Mouse (Mus musculus): ENCODE measurements at regions not wholly inside any gene's neighbourhood (a gene's known extent, or its start where the extent isn't known, plus 50 kb on each side); places are given as distances from the start of the nearest gene placed in this dataset.

GRCm38 (mm10) chr12:107067346-107067745 is 421.1 kb upstream of the 3110018I06Rik start:
- Histone ChIP-seq H3K4me3 (no peak overlapping the region), H3K36me3 (replicated peaks) (no peaks in the 10 kb centered on the region), H3K27ac (no peak overlapping the region), H3K9me3 (peaks cover 5% of the 10 kb centered on the region; the same call in 1 of the 2 replicates), H3K27me3 (ENCODE audit: poor library complexity, severe bottlenecking) (no peaks in the 10 kb centered on the region), H3K4me1 (no peaks in the 10 kb centered on the region)
- DNase-seq (ENCODE audit: extremely low spot score, low spot score) = no peak
- 88% methylated on average over 2 of the region's 2 CpGs for WGBS

DNA sequence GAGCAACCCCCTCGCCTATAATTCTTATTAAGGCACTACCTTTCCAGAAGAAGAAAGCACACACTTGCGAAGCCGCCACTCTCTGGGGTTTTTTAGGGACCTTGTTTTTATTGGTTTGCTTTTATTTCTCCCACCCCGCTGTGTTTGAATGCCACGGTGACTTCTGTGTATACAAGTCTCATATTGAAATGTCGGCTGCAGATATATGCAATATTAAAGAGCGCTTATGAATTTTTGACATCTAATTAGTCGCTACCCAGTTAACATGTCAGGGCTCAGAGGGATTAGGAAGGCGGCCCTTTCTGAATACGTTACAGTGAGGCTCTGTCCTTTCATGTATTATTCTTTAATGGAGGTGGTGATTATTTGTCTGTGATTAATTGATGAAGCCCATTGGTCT is 405.9 kb upstream of the 3110018I06Rik start:
- H3K36me3 ChIP-seq (replicated peaks) = no peaks in the 10 kb centered on the region
- 80% methylated on average over 10 of the region's 10 CpGs for WGBS

GRCm38 (mm10) chr12:107085058-107085905 is 403.1 kb upstream of the 3110018I06Rik start:
- Histone ChIP-seq H3K9me3 (no peaks in the 10 kb centered on the region), H3K36me3 (replicated peaks) (no peaks in the 10 kb centered on the region), H3K27ac (peak overlapping the region; percentile 77), H3K4me3 (no peak overlapping the region), H3K27me3 (ENCODE audit: poor library complexity, severe bottlenecking) (no peaks in the 10 kb centered on the region), H3K4me1 (peaks cover 50% of the 10 kb centered on the region)
- 49% methylated on average over 14 of the region's 14 CpGs for WGBS
- no peak for DNase-seq (ENCODE audit: extremely low spot score, low spot score)

More for the DNA sequence above, 405.9 kb upstream of the 3110018I06Rik start:
- Histone ChIP-seq H3K4me3 (no peak overlapping the region), H3K27ac (0 out of 2 replicates have a peak overlapping the region, but pooled peaks have one; percentile 6), H3K9me3 (no peaks in the 10 kb centered on the region), H3K27me3 (ENCODE audit: poor library complexity, severe bottlenecking) (no peaks in the 10 kb centered on the region; the same call in 1 of the 2 replicates), H3K4me1 (peaks cover 50% of the 10 kb centered on the region)
- no peak for DNase-seq (ENCODE audit: extremely low spot score, low spot score)

DNA sequence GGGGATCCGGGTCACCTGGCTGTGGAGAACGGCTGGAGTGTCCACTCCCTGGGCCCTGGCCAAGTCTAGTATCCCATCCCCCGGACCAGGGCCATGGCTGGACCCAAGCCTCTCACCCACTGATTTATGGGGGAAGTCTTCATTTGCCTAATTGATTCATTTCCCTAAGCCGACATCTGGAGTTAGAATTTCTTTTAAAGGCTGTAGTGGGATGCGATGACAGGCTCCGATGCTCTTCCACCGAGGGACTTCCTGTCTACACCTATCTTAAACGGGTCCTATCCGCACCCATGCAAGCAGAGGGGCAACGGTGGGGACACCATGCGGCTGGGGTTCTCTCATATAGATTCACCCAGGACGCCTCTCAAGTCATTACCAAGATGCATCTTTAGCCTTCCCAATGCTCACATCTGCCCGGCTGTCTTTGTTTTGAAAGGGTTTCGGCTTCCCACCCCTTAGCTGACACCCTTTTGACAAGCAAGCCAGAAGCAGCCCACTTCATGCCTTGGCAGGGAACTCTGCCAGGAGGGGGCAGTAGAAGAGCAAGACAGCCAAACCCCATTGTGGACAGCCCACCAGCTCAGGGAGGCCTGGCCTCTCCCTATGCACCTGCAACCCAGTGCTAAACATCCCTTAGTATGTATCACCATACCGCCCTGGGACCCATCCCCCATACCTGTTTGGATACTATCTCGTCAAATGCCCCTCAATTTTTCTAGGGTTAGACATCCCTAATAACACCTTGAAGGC is 402.4 kb upstream of the 3110018I06Rik start:
- DNase-seq (ENCODE audit: extremely low spot score, low spot score) = peak; percentile 66
- H3K27me3 ChIP-seq (ENCODE audit: poor library complexity, severe bottlenecking) = no peaks in the 10 kb centered on the region
- no peaks in the 10 kb centered on the region for H3K9me3 ChIP-seq
- 52% methylated on average over 16 of the region's 16 CpGs for WGBS
- H3K27ac ChIP-seq = 0 out of 2 replicates have a peak overlapping the region, but pooled peaks have one; percentile 40
- H3K4me3 ChIP-seq = no peak overlapping the region
- H3K4me1 ChIP-seq = peaks cover 50% of the 10 kb centered on the region
- no peaks in the 10 kb centered on the region for H3K36me3 ChIP-seq (replicated peaks)

- no peak overlapping the region for H3K27ac ChIP-seq
- 84% methylated on average over 3 of the region's 3 CpGs for WGBS
- no peaks in the 10 kb centered on the region for H3K36me3 ChIP-seq (replicated peaks)
- H3K9me3 ChIP-seq = no peaks in the 10 kb centered on the region
- H3K4me1 ChIP-seq = peaks cover 13% of the 10 kb centered on the region
- H3K4me3 ChIP-seq = no peak overlapping the region
- DNase-seq (ENCODE audit: extremely low spot score, low spot score) = no peak
- H3K27me3 ChIP-seq (ENCODE audit: poor library complexity, severe bottlenecking) = no peaks in the 10 kb centered on the region
Observed at GRCm38 (mm10) chr12:107092151-107092550, 396.3 kb upstream of the 3110018I06Rik start.

- no peak overlapping the region for H3K4me3 ChIP-seq
- 93% methylated on average over 13 of the region's 13 CpGs for WGBS
- H3K27me3 ChIP-seq (ENCODE audit: poor library complexity, severe bottlenecking) = no peaks in the 10 kb centered on the region
- H3K36me3 ChIP-seq (replicated peaks) = no peaks in the 10 kb centered on the region
- no peak for DNase-seq (ENCODE audit: extremely low spot score, low spot score)
- no peak overlapping the region for H3K27ac ChIP-seq
- peaks cover 13% of the 10 kb centered on the region for H3K4me1 ChIP-seq
- H3K9me3 ChIP-seq = no peaks in the 10 kb centered on the region
Observed at GRCm38 (mm10) chr12:107093326-107093725, 395.1 kb upstream of the 3110018I06Rik start.

GRCm38 (mm10) chr12:107095409-107095808 is 393.0 kb upstream of the 3110018I06Rik start:
- H3K27me3 ChIP-seq (ENCODE audit: poor library complexity, severe bottlenecking) = no peaks in the 10 kb centered on the region
- DNase-seq (ENCODE audit: extremely low spot score, low spot score) = peak; percentile 14
- H3K9me3 ChIP-seq = no peaks in the 10 kb centered on the region
- no peak overlapping the region for H3K4me3 ChIP-seq
- H3K27ac ChIP-seq = peak overlapping the region; percentile 11; the same call in 1 of the 2 replicates
- H3K4me1 ChIP-seq = peaks cover 13% of the 10 kb centered on the region
- H3K36me3 ChIP-seq (replicated peaks) = no peaks in the 10 kb centered on the region
- WGBS = 73% methylated on average over 6 of the region's 6 CpGs

- Histone ChIP-seq H3K36me3 (replicated peaks) (no peaks in the 10 kb centered on the region), H3K9me3 (no peaks in the 10 kb centered on the region), H3K27ac (no peak overlapping the region), H3K4me3 (no peak overlapping the region), H3K4me1 (0 out of 2 replicates have a peak, but pooled peaks cover 2% of the 10 kb centered on the region), H3K27me3 (ENCODE audit: poor library complexity, severe bottlenecking) (no peaks in the 10 kb centered on the region)
- no peak for DNase-seq (ENCODE audit: extremely low spot score, low spot score)
- WGBS = 67% methylated on average over 8 of the region's 8 CpGs
Observed at GRCm38 (mm10) chr12:107104570-107104969, 383.9 kb upstream of the 3110018I06Rik start.

GRCm38 (mm10) chr12:107105017-107105416 is 383.4 kb upstream of the 3110018I06Rik start:
- H3K4me3 ChIP-seq = no peak overlapping the region
- H3K9me3 ChIP-seq = no peaks in the 10 kb centered on the region
- no peak for DNase-seq (ENCODE audit: extremely low spot score, low spot score)
- no peaks in the 10 kb centered on the region for H3K36me3 ChIP-seq (replicated peaks)
- WGBS = 77% methylated on average over 11 of the region's 11 CpGs
- H3K27ac ChIP-seq = no peak overlapping the region
- H3K27me3 ChIP-seq (ENCODE audit: poor library complexity, severe bottlenecking) = no peaks in the 10 kb centered on the region
- H3K4me1 ChIP-seq = 0 out of 2 replicates have a peak, but pooled peaks cover 2% of the 10 kb centered on the region

GRCm38 (mm10) chr12:107111908-107112770 is 376.3 kb upstream of the 3110018I06Rik start:
- H3K4me3 ChIP-seq = no peak overlapping the region
- DNase-seq (ENCODE audit: extremely low spot score, low spot score) = no peak
- WGBS = 75% methylated on average over 18 of the region's 18 CpGs
- 0 out of 2 replicates have a peak overlapping the region, but pooled peaks have one; percentile 20 for H3K27ac ChIP-seq
- no peaks in the 10 kb centered on the region for H3K36me3 ChIP-seq (replicated peaks)
- peaks cover 11% of the 10 kb centered on the region for H3K4me1 ChIP-seq
- no peaks in the 10 kb centered on the region; the same call in 1 of the 2 replicates for H3K9me3 ChIP-seq
- no peaks in the 10 kb centered on the region for H3K27me3 ChIP-seq (ENCODE audit: poor library complexity, severe bottlenecking)

GRCm38 (mm10) chr12:107118364-107118763 is 370.1 kb upstream of the 3110018I06Rik start:
- Histone ChIP-seq H3K36me3 (replicated peaks) (no peaks in the 10 kb centered on the region), H3K9me3 (no peaks in the 10 kb centered on the region; the same call in 1 of the 2 replicates), H3K4me1 (peaks cover 13% of the 10 kb centered on the region), H3K27ac (no peak overlapping the region), H3K4me3 (no peak overlapping the region), H3K27me3 (ENCODE audit: poor library complexity, severe bottlenecking) (no peaks in the 10 kb centered on the region)
- no peak for DNase-seq (ENCODE audit: extremely low spot score, low spot score)
- 79% methylated on average over 3 of the region's 3 CpGs for WGBS

DNA sequence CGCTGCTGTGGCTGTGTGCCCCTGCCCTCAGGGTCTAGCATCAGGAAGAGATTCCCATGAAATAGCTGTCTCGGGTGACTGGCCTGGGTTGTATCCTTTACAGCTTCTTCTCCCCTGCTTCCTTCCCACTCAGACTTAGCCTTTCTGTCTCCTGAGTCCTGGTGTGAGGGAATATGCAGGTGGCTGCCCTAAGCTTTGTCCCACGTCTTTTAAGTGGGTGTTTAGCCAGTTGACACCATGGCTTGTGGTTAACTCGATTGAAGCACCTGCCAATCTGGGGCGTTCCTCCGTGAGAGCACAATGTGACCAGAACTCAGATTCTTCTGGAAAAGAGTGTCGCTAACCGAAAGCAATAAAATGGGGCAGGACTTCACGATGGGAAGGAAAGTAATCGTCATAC is 369.4 kb upstream of the 3110018I06Rik start:
- no peak for DNase-seq (ENCODE audit: extremely low spot score, low spot score)
- Histone ChIP-seq H3K36me3 (replicated peaks) (no peaks in the 10 kb centered on the region), H3K9me3 (no peaks in the 10 kb centered on the region), H3K27me3 (ENCODE audit: poor library complexity, severe bottlenecking) (no peaks in the 10 kb centered on the region), H3K4me3 (no peak overlapping the region), H3K27ac (no peak overlapping the region), H3K4me1 (peaks cover 13% of the 10 kb centered on the region)
- WGBS = 79% methylated on average over 10 of the region's 10 CpGs

All from forebrain, embryonic 10.5 days (tissue).